In the genomic region with DNA sequence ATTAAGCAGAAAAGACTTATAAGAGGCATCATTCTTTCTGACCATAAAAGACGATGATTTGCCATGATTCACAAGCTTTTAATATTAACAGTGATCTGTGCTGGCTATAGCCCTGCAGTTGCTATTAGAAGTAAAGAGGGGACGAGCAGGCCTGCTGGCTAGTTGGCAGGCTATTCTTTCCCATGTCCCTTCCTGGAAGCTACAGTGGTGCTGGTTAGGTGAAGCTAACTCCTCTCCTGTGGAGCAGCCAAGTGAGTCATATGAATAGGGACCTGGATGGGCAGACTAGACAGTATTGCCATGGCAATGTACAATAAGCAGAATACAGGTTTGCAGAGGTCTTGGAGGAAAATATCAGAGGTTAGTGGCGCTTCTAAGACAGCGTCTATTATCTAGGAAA, we compare ENCODE assay signal across 24 mouse cellular contexts.
DNase-seq lines count a peak whose midpoint lies in the region; ATAC-seq lines count a peak whose summit lies in the region.
"Had no signal": no experiment of that assay in that cellular context is flagged by ENCODE, and none has a peak within 500 bp of the region (broad histone marks: within the 10 kb centered on the region; RNA-seq: fewer than 3 reads in every experiment).

No protein-coding gene starts in this region.

- no peak overlapping the region for H3K9ac ChIP-seq in forebrain, embryonic 14.5 days (ENCODE audit: low read length)
- H3K9ac ChIP-seq: forebrain, embryonic 13.5 days; forebrain, postnatal 0 days; heart, embryonic 12.5 days; heart, embryonic 15.5 days; hindbrain, embryonic 13.5 days had no signal

- no peak overlapping the region for H3K4me2 ChIP-seq in forebrain, embryonic 14.5 days (ENCODE audit: low read length)
- H3K4me2 ChIP-seq: forebrain, embryonic 13.5 days; heart, embryonic 12.5 days; heart, embryonic 15.5 days; hindbrain, embryonic 13.5 days had no signal

- 89% methylated on average over 4 of the region's 4 CpGs for WGBS in forebrain, embryonic 14.5 days

- no peaks in the 10 kb centered on the region for H3K27me3 ChIP-seq in forebrain, embryonic 14.5 days (replicated peaks; ENCODE audit: control insufficient read depth, insufficient read depth, low read length)
- H3K27me3 ChIP-seq: forebrain, embryonic 13.5 days; heart, embryonic 12.5 days; heart, embryonic 15.5 days; hindbrain, embryonic 13.5 days had no signal

- no peaks in the 10 kb centered on the region for H3K9me3 ChIP-seq in forebrain, embryonic 14.5 days (replicated peaks; ENCODE audit: control insufficient read depth, low read length)
- H3K9me3 ChIP-seq: forebrain, embryonic 10.5 days; forebrain, embryonic 13.5 days; heart, embryonic 12.5 days; heart, embryonic 15.5 days; hindbrain, embryonic 10.5 days; hindbrain, embryonic 13.5 days had no signal

- ATAC-seq in forebrain, embryonic 14.5 days = no peak
- ATAC-seq: activated CD4-positive, CD25-positive, alpha-beta regulatory T cell, adult 4 months; CD4-positive, CD25-positive, alpha-beta regulatory T cell, adult 4 months; forebrain, embryonic 13.5 days; forebrain, postnatal 0 days; intestine, postnatal 0 days had no signal

- no peaks in the 10 kb centered on the region for H3K4me1 ChIP-seq in forebrain, embryonic 14.5 days (ENCODE audit: control insufficient read depth, insufficient read depth, low read length)
- H3K4me1 ChIP-seq: forebrain, embryonic 10.5 days; forebrain, embryonic 13.5 days; heart, embryonic 12.5 days; heart, embryonic 15.5 days; hindbrain, embryonic 10.5 days; hindbrain, embryonic 13.5 days had no signal

- H3K36me3 ChIP-seq in forebrain, embryonic 14.5 days (ENCODE audit: control insufficient read depth, insufficient read depth, low read length) = no peaks in the 10 kb centered on the region
- H3K36me3 ChIP-seq: forebrain, embryonic 10.5 days; heart, embryonic 12.5 days; heart, embryonic 15.5 days; hindbrain, embryonic 10.5 days; hindbrain, embryonic 13.5 days had no signal

- DNase-seq in cerebellum, adult 9-10 months = peak; percentile 15
- DNase-seq in cerebellum, adult 11 months = no peak
- peak; percentile 47 for DNase-seq in brain, adult 2 months (ENCODE audit: low read depth, low spot score)
- DNase-seq in cerebellum, postnatal 10 days = peak; percentile 50 to 66
- peak; percentile 9 to 23 for DNase-seq in cerebellum, postnatal 36 days
- DNase-seq in forebrain, embryonic 14.5 days (ENCODE audit: low spot score) = no peak
- DNase-seq: adrenal gland, adult 8-10 months; adrenal gland, postnatal 25 days; forebrain, postnatal 0 days; gastrocnemius, adult 2 months; gastrocnemius, postnatal 14 days; heart, adult 11 months; heart, postnatal 10 days; heart, postnatal 36 days; kidney, adult 2 months had no signal

- no peak overlapping the region for H3K4me3 ChIP-seq in forebrain, embryonic 14.5 days (ENCODE audit: low read depth, low read length)
- H3K4me3 ChIP-seq: forebrain, embryonic 10.5 days; forebrain, embryonic 13.5 days; gastrocnemius, adult 2 months; heart, embryonic 12.5 days; heart, embryonic 15.5 days; hindbrain, embryonic 10.5 days; hindbrain, embryonic 13.5 days had no signal

- H3K27ac ChIP-seq in forebrain, embryonic 14.5 days (ENCODE audit: low read depth, low read length) = no peak overlapping the region
- H3K27ac ChIP-seq: forebrain, embryonic 10.5 days; forebrain, embryonic 13.5 days; gastrocnemius, adult 2 months; heart, embryonic 15.5 days; hindbrain, embryonic 10.5 days had no signal

Comparison
In these comparisons a context has a peak if more than half of its experiments do, and no peak if none do; other contexts are left out.
1. DNase-seq: peak in cerebellum, adult 9-10 months (single experiment), brain, adult 2 months (single experiment), cerebellum, postnatal 10 days (2 of 2) and cerebellum, postnatal 36 days (2 of 2); none in cerebellum, adult 11 months (single experiment) and forebrain, embryonic 14.5 days (single experiment).